Mouse (Mus musculus): ENCODE measurements around the gene Rrp1b. TPM values are rescaled to one million over a fixed set of nuclear protein-coding genes. Genes with fewer than 3 reads are reported as not detected.

Gene Rrp1b
- total and polyA plus RNA-seq, 3 experiments, result 60.9 to 149 (median 76.7) TPM

GRCm38 (mm10) chr17:32036509-32037438 lies 874 bp downstream of the Rrp1b start (continued):
- peak; percentile 94 for TF ChIP-seq MYC (IDR thresholded peaks at IDR 0.05; ENCODE audit: low read depth, low read length)
- TF ChIP-seq SIN3A (IDR thresholded peaks at IDR 0.05; ENCODE audit: low read length), result peak; percentile 38; the same call in 1 of the 2 replicates
- no peak for TF ChIP-seq MAZ (IDR thresholded peaks at IDR 0.05; ENCODE audit: low read depth, low read length)
- no peak for TF ChIP-seq TCF12 (IDR thresholded peaks at IDR 0.05; ENCODE audit: low read depth, low read length)
- no peak for TF ChIP-seq ZKSCAN1 (IDR thresholded peaks at IDR 0.05; ENCODE audit: borderline replicate concordance, low read depth, low read length)

DNA sequence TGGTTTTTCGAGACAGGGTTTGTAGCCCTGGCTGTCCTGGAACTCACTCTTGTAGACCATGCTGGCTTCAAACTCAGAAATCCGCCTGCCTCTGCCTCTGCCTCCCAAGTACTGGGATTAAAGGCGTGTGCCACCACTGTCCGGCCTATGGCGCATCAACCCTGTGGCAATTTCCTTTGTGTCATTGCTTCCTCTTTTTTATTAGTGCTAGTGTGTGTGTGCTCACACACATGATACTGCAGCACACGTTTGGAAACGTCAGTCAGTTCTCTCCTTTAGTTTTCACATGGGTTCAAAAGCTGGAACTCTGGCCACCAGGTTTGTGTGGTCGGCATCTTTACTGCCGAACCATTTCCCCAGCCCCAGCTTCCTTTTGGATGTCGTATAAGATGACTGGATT lies 4.4 kb downstream of the Rrp1b start:
- Histone ChIP-seq H3K27ac (ENCODE audit: insufficient read depth, low read depth) (no peak overlapping the region), H3K9me3 (replicated peaks; ENCODE audit: low read length) (no peaks in the 10 kb centered on the region), H3K4me2 (ENCODE audit: insufficient read depth, low read depth, poor library complexity, severe bottlenecking) (no peak overlapping the region), H3K36me3 (replicated peaks in 1 of 2; ENCODE audit: control insufficient read depth in 1 of 2, insufficient read depth in 1 of 2, low read length in 1 of 2) (peaks cover 14 to 72% of the 10 kb centered on the region in 2 experiments), H3K27me3 (replicated peaks) (no peaks in the 10 kb centered on the region), H3K4me1 (ENCODE audit: control insufficient read depth in 1 of 2, insufficient read depth in 2 of 2) (peaks cover 5 to 64% of the 10 kb centered on the region in 2 experiments; a peak in 3 of 4 replicates), H3K9ac (ENCODE audit: insufficient read depth, low read depth) (no peak overlapping the region), H3K4me3 (replicated peaks in 1 of 3; ENCODE audit: low read depth in 2 of 3, low read length in 2 of 3, poor library complexity in 1 of 3) (no peak overlapping the region), H3K79me2 (replicated peaks; ENCODE audit: control insufficient read depth, extremely low read depth, insufficient read depth, poor library complexity, severe bottlenecking) (peaks cover 87% of the 10 kb centered on the region)
- in situ Hi-C loops (cut with MboI; ENCODE audit: low pct_ligation_motif_present, low pct_unique_long_range_greater_than_20kb, low sequenced_read_pairs) (no loop called here), dilution Hi-C loops (cut with MboI; ENCODE audit: extremely low pct_ligation_motif_present, extremely low pct_unique_long_range_greater_than_20kb, low sequenced_read_pairs) (no loop called here)
- no peak for DNase-seq (ENCODE audit: extremely low read depth)
- TF ChIP-seq MAFK (IDR thresholded peaks at IDR 0.05; ENCODE audit: insufficient replicate concordance, low read length), result no peak
- no peak for TF ChIP-seq TCF12 (IDR thresholded peaks at IDR 0.05; ENCODE audit: low read depth, low read length)
- TF ChIP-seq MAX (IDR thresholded peaks at IDR 0.05; ENCODE audit: low read length), result no peak
- no peak for TF ChIP-seq MXI1 (IDR thresholded peaks at IDR 0.05; ENCODE audit: low read depth, low read length)
- TF ChIP-seq ZMIZ1 (IDR thresholded peaks at IDR 0.05; ENCODE audit: low read depth, low read length), result no peak

- Histone ChIP-seq H3K79me2 (replicated peaks; ENCODE audit: control insufficient read depth, extremely low read depth, insufficient read depth, poor library complexity, severe bottlenecking) (peaks cover 51% of the 10 kb centered on the region), H3K27me3 (replicated peaks) (no peaks in the 10 kb centered on the region), H3K27ac (ENCODE audit: insufficient read depth, low read depth) (no peak overlapping the region), H3K36me3 (replicated peaks in 1 of 2; ENCODE audit: control insufficient read depth in 1 of 2, insufficient read depth in 1 of 2, low read length in 1 of 2) (peaks cover 58 to 98% of the 10 kb centered on the region in 2 experiments), H3K9me3 (replicated peaks; ENCODE audit: low read length) (no peaks in the 10 kb centered on the region), H3K4me2 (ENCODE audit: insufficient read depth, low read depth, poor library complexity, severe bottlenecking) (no peak overlapping the region), H3K4me1 (ENCODE audit: control insufficient read depth in 1 of 2, insufficient read depth in 2 of 2) (peaks cover 0 to 22% of the 10 kb centered on the region in 2 experiments; a peak in 2 of 4 replicates), H3K9ac (ENCODE audit: insufficient read depth, low read depth) (no peak overlapping the region), H3K4me3 (replicated peaks in 1 of 3; ENCODE audit: low read depth in 2 of 3, low read length in 2 of 3, poor library complexity in 1 of 3) (no peak overlapping the region)
- TF ChIP-seq MAFK (IDR thresholded peaks at IDR 0.05; ENCODE audit: insufficient replicate concordance, low read length) (no peak), POLR2AphosphoS2 (IDR thresholded peaks at IDR 0.05; ENCODE audit: low read depth, low read length) (no peak), SIN3A (IDR thresholded peaks at IDR 0.05; ENCODE audit: low read length) (no peak), ZMIZ1 (IDR thresholded peaks at IDR 0.05; ENCODE audit: low read depth, low read length) (no peak), E2F4 (IDR thresholded peaks at IDR 0.05; ENCODE audit: insufficient replicate concordance, low read depth, low read length) (no peak), NELFE (IDR thresholded peaks at IDR 0.05; ENCODE audit: low read depth, low read length) (no peak), ZC3H11A (IDR thresholded peaks at IDR 0.05; ENCODE audit: low read depth, low read length) (no peak), BHLHE40 (IDR thresholded peaks at IDR 0.05; ENCODE audit: low read depth, low read length) (no peak), ETS1 (conservative IDR thresholded peaks at IDR 0.05; ENCODE audit: low read depth, low read length) (no peak), SMC3 (IDR thresholded peaks at IDR 0.05; ENCODE audit: low read depth, low read length) (no peak), POLR2A (IDR thresholded peaks at IDR 0.05; ENCODE audit: low read depth, low read length) (no peak), NRF1 (IDR thresholded peaks at IDR 0.05; ENCODE audit: low read depth, low read length) (no peak), EP300 (IDR thresholded peaks at IDR 0.05; ENCODE audit: low read length) (no peak), MEF2A (IDR thresholded peaks at IDR 0.05; ENCODE audit: borderline replicate concordance, low read depth, low read length) (no peak), USF1 (IDR thresholded peaks at IDR 0.05; ENCODE audit: low read depth, low read length) (no peak)
- dilution Hi-C loops (cut with MboI; ENCODE audit: extremely low pct_ligation_motif_present, extremely low pct_unique_long_range_greater_than_20kb, low sequenced_read_pairs), result no loop called here
- DNase-seq (ENCODE audit: extremely low read depth), result no peak
- in situ Hi-C loops (cut with MboI; ENCODE audit: low pct_ligation_motif_present, low pct_unique_long_range_greater_than_20kb, low sequenced_read_pairs), result no loop called here
These were observed 10.6 kb downstream of the Rrp1b start for GRCm38 (mm10) chr17:32046541-32046940.
